8 mouse cellular contexts compared by ENCODE assay signal in genomic region chr9:121709898-121710583, GRCm38 (mm10). TPM values are rescaled to one million over a fixed set of nuclear protein-coding genes. Genes with fewer than 3 reads are reported as not detected.
A peak's percentile ranks its signal among the peaks of the same experiment; 100 is the strongest.
DNase-seq lines count a peak whose midpoint lies in the region; ATAC-seq and TF ChIP-seq lines count a peak whose summit lies in the region.

TSS of gene Ss18l2 (plus strand) at chr9:121710329.

- ATAC-seq in forebrain, postnatal 0 days: peak; percentile 99
- peak; percentile 99 for ATAC-seq in lung, embryonic 15.5 days (ENCODE audit: borderline replicate concordance, extremely low read depth, low FRiP score, low TSS enrichment)

- peak; percentile 99 for DNase-seq in MEL (ENCODE audit: low read depth, low spot score)
- DNase-seq in cerebellum, adult 2 months: peak; percentile 97 to 98
- DNase-seq in forebrain, postnatal 0 days: peak; percentile 100
- DNase-seq in heart, postnatal 4 days: peak; percentile 99
- peak; percentile 97 to 98 for DNase-seq in layer of hippocampus, adult 8-10 months (ENCODE audit: low spot score in 2 of 2)
- DNase-seq in ovary, adult 18-20 months (ENCODE audit: low spot score): peak; percentile 97
- peak; percentile 99 for DNase-seq in thymus, postnatal 0 days (ENCODE audit: low spot score)

- TF ChIP-seq EP300 in MEL (IDR thresholded peaks at IDR 0.05; ENCODE audit: low read depth in 1 of 2, low read length in 2 of 2): peak in 1 of 2 experiments; percentile 9; a peak in 1 of 4 replicates

- no peaks in the 10 kb centered on the region for H3K9me3 ChIP-seq in MEL (replicated peaks; ENCODE audit: insufficient read depth, low read length)
- H3K9me3 ChIP-seq in forebrain, postnatal 0 days (ENCODE audit: low read length): no peaks in the 10 kb centered on the region
- no peaks in the 10 kb centered on the region for H3K9me3 ChIP-seq in lung, embryonic 15.5 days

- no peak for TF ChIP-seq CTCF in MEL (IDR thresholded peaks at IDR 0.05 in 2 of 3, conservative IDR thresholded peaks at IDR 0.05 in 1 of 3; ENCODE audit: control insufficient read depth in 1 of 3, insufficient read depth in 1 of 3, low read depth in 2 of 3, low read length in 3 of 3, poor library complexity in 1 of 3, severe bottlenecking in 1 of 3)
- TF ChIP-seq CTCF in cerebellum, adult 2 months (IDR thresholded peaks at IDR 0.05; ENCODE audit: borderline replicate concordance, insufficient read depth, low read depth, low read length): no peak
- TF ChIP-seq CTCF in forebrain, postnatal 0 days (IDR thresholded peaks at IDR 0.05; ENCODE audit: low read depth): no peak

- TF ChIP-seq POLR2A in MEL (IDR thresholded peaks at IDR 0.05; ENCODE audit: control insufficient read depth in 1 of 2, insufficient read depth in 1 of 2, low read depth in 1 of 2, low read length in 2 of 2, poor library complexity in 1 of 2): peak in 1 of 2 experiments; percentile 62; a peak in 2 of 4 replicates
- peak; percentile 59; the same call in 1 of the 2 replicates for TF ChIP-seq POLR2A in cerebellum, adult 2 months (IDR thresholded peaks at IDR 0.05; ENCODE audit: borderline replicate concordance, insufficient read depth, low read length)

- H3K4me2 ChIP-seq in forebrain, postnatal 0 days (ENCODE audit: low read depth): peak within 1 kb of the TSS; percentile 67
- peak within 1 kb of the TSS; percentile 61 for H3K4me2 ChIP-seq in lung, embryonic 15.5 days

- H3K4me3 ChIP-seq in MEL (ENCODE audit: control insufficient read depth in 1 of 2, insufficient read depth in 1 of 2, low read depth in 2 of 2, low read length in 2 of 2): peak within 1 kb of the TSS; percentile 91 to 98
- peak within 1 kb of the TSS; percentile 97 for H3K4me3 ChIP-seq in cerebellum, adult 2 months (replicated peaks; ENCODE audit: insufficient read depth, low read depth, low read length)
- peak within 1 kb of the TSS; percentile 88 for H3K4me3 ChIP-seq in forebrain, postnatal 0 days (ENCODE audit: low read depth, low read length)
- peak within 1 kb of the TSS; percentile 84 for H3K4me3 ChIP-seq in lung, embryonic 15.5 days

- no peak for TF ChIP-seq RAD21 in MEL (IDR thresholded peaks at IDR 0.05; ENCODE audit: low read depth, low read length)

- H3K79me2 ChIP-seq in MEL (ENCODE audit: control insufficient read depth, insufficient read depth, low read length, poor library complexity): peaks cover 17% of the 10 kb centered on the region

- peaks cover 1 to 30% of the 10 kb centered on the region in 2 experiments; a peak in 3 of 4 replicates for H3K36me3 ChIP-seq in MEL (ENCODE audit: control insufficient read depth in 1 of 2, insufficient read depth in 2 of 2, low read length in 2 of 2)
- peaks cover 12% of the 10 kb centered on the region for H3K36me3 ChIP-seq in forebrain, postnatal 0 days (ENCODE audit: insufficient read depth)
- H3K36me3 ChIP-seq in lung, embryonic 15.5 days: peaks cover 13% of the 10 kb centered on the region; the same call in 1 of the 2 replicates

- H3K9ac ChIP-seq in MEL (ENCODE audit: control insufficient read depth, low read depth, low read length, poor library complexity, severe bottlenecking): peak within 1 kb of the TSS; percentile 94
- H3K9ac ChIP-seq in forebrain, postnatal 0 days: peak within 1 kb of the TSS; percentile 93
- peak within 1 kb of the TSS; percentile 91 for H3K9ac ChIP-seq in lung, embryonic 15.5 days

- 6% methylated on average over 37 of the region's 37 CpGs for WGBS in cerebellum, adult 2 months
- 5% methylated on average over 37 of the region's 37 CpGs for WGBS in forebrain, postnatal 0 days
- WGBS in lung, embryonic 15.5 days: 3% methylated on average over 37 of the region's 37 CpGs

- peak within 1 kb of the TSS; percentile 82 for H3K27ac ChIP-seq in MEL (ENCODE audit: control insufficient read depth, low read depth, low read length)
- peak within 1 kb of the TSS; percentile 90 for H3K27ac ChIP-seq in cerebellum, adult 2 months (ENCODE audit: insufficient read depth, low read length)
- H3K27ac ChIP-seq in forebrain, postnatal 0 days (ENCODE audit: low read depth, low read length): peak within 1 kb of the TSS; percentile 92
- peak within 1 kb of the TSS; percentile 94 for H3K27ac ChIP-seq in lung, embryonic 15.5 days

- peaks cover 15 to 40% of the 10 kb centered on the region in 2 experiments for H3K4me1 ChIP-seq in MEL (ENCODE audit: control insufficient read depth in 1 of 2, insufficient read depth in 2 of 2, low read length in 2 of 2)
- H3K4me1 ChIP-seq in cerebellum, adult 2 months (ENCODE audit: control insufficient read depth, insufficient read depth, low read length): peaks cover 3% of the 10 kb centered on the region
- peaks cover 19% of the 10 kb centered on the region for H3K4me1 ChIP-seq in forebrain, postnatal 0 days (ENCODE audit: insufficient read depth)
- H3K4me1 ChIP-seq in lung, embryonic 15.5 days: peaks cover 26% of the 10 kb centered on the region

- H3K27me3 ChIP-seq in MEL (ENCODE audit: control insufficient read depth in 1 of 2, insufficient read depth in 2 of 2, low read length in 2 of 2): no peaks in the 10 kb centered on the region
- no peaks in the 10 kb centered on the region for H3K27me3 ChIP-seq in cerebellum, adult 2 months (ENCODE audit: control insufficient read depth, insufficient read depth, low read length)
- no peaks in the 10 kb centered on the region for H3K27me3 ChIP-seq in forebrain, postnatal 0 days (ENCODE audit: insufficient read depth, low read length)
- H3K27me3 ChIP-seq in lung, embryonic 15.5 days: no peaks in the 10 kb centered on the region

TF ChIP-seq in MEL, 35 proteins besides CTCF, POLR2A, EP300 and RAD21:
- TF ChIP-seq RCOR1 (IDR thresholded peaks at IDR 0.05; ENCODE audit: low read depth, low read length) (peak; percentile 53; the same call in 1 of the 2 replicates), ZNF384 (IDR thresholded peaks at IDR 0.05; ENCODE audit: low read depth, low read length) (peak; percentile 99), USF2 (IDR thresholded peaks at IDR 0.05; ENCODE audit: borderline replicate concordance in 1 of 2, insufficient read depth in 1 of 2, low read depth in 1 of 2, low read length in 2 of 2) (no peak), JUND (IDR thresholded peaks at IDR 0.05; ENCODE audit: low read depth, low read length) (no peak), CHD2 (IDR thresholded peaks at IDR 0.05; ENCODE audit: low read length) (peak; percentile 37; the same call in 1 of the 2 replicates), MAX (IDR thresholded peaks at IDR 0.05; ENCODE audit: low read length) (peak; percentile 84), USF1 (IDR thresholded peaks at IDR 0.05; ENCODE audit: low read depth, low read length) (0 out of 2 replicates have a peak, but pooled peaks have one; percentile 33), NRF1 (IDR thresholded peaks at IDR 0.05; ENCODE audit: insufficient read depth, low read depth, low read length, poor library complexity, severe bottlenecking) (0 out of 2 replicates have a peak, but pooled peaks have one; percentile 29), SMC3 (IDR thresholded peaks at IDR 0.05; ENCODE audit: low read depth, low read length) (no peak), SIN3A (IDR thresholded peaks at IDR 0.05; ENCODE audit: low read length) (peak; percentile 94), TCF12 (IDR thresholded peaks at IDR 0.05; ENCODE audit: low read depth, low read length) (no peak), KAT2A (conservative IDR thresholded peaks at IDR 0.05; ENCODE audit: low read depth, low read length) (no peak; the same call in 1 of the 2 replicates), NELFE (IDR thresholded peaks at IDR 0.05; ENCODE audit: low read depth, low read length) (peak; percentile 48), HCFC1 (IDR thresholded peaks at IDR 0.05; ENCODE audit: low read depth, low read length) (peak; percentile 87), MXI1 (IDR thresholded peaks at IDR 0.05; ENCODE audit: low read depth, low read length) (peak; percentile 96), MAZ (IDR thresholded peaks at IDR 0.05; ENCODE audit: low read depth, low read length) (peak; percentile 90), MYC (IDR thresholded peaks at IDR 0.05; ENCODE audit: low read depth, low read length) (peak; percentile 60; the same call in 1 of the 2 replicates), CHD1 (IDR thresholded peaks at IDR 0.05; ENCODE audit: low read depth, low read length) (0 out of 2 replicates have a peak, but pooled peaks have one; percentile 34), TBP (IDR thresholded peaks at IDR 0.05; ENCODE audit: low read depth, low read length) (peak; percentile 13; the same call in 1 of the 2 replicates), ZMIZ1 (IDR thresholded peaks at IDR 0.05; ENCODE audit: low read depth, low read length) (peak; percentile 1; the same call in 1 of the 2 replicates)

RNA-seq across cellular contexts. Expression of gene Ss18l2, which starts in this region (rescaled TPM):
- total RNA-seq in MEL (2012; rRNA removed): 37.4 and 47.8 TPM in 2 replicates
- polyA plus RNA-seq in MEL (2012; ENCODE audit: insufficient read depth in 1 of 2, insufficient read length in 2 of 2, low read depth in 1 of 2, low replicate concordance in 2 of 2, missing spikeins in 1 of 2): 10 to 100 TPM in 1 of 2 experiments, not detected in 1; 48.5 TPM
- polyA plus RNA-seq in cerebellum, adult 2 months (2012; rRNA removed): 147 TPM in 2 replicates
- total RNA-seq in forebrain, postnatal 0 days (2014; rRNA removed): 69.5 and 104 TPM in 2 replicates
- polyA plus RNA-seq in forebrain, postnatal 0 days (2015; fragmentation: Nextera tagmentation; extraction: Ambion mirVana): 185 and 241 TPM in 2 replicates
- 100 to 1,000 TPM; 115 to 127 TPM for total RNA-seq in heart, postnatal 4 days (2021)
- total RNA-seq in layer of hippocampus, adult 8-10 months (2022): 10 to 100 TPM; 64.8 to 73.8 (median 69.7) TPM
- 96.0 and 101 TPM in 2 replicates for polyA plus RNA-seq in lung, embryonic 15.5 days (2015; fragmentation: Nextera tagmentation; extraction: Ambion mirVana)
- 127 and 128 TPM in 2 replicates for polyA plus RNA-seq in thymus, postnatal 0 days (2015; fragmentation: Nextera tagmentation; extraction: Ambion mirVana)

Comparison
In these comparisons a context has a peak if more than half of its experiments do, and no peak if none do; other contexts are left out.
1. Peak in every context shown above with its lines: DNase-seq, ATAC-seq, H3K4me3 ChIP-seq and H3K27ac ChIP-seq.